29 mouse cellular contexts compared by ENCODE assay signal in genomic region chr11:35766845-35767244, GRCm38 (mm10). TPM values are rescaled to one million over a fixed set of nuclear protein-coding genes. Genes with fewer than 3 reads are reported as not detected.
"Had no signal": no experiment of that assay in that cellular context is flagged by ENCODE, and none has a peak within 500 bp of the region (broad histone marks: within the 10 kb centered on the region; RNA-seq: fewer than 3 reads in every experiment).

No protein-coding gene starts in this region.

- H3K27me3 ChIP-seq: heart, embryonic 15.5 days; hindbrain, embryonic 13.5 days; hindbrain, embryonic 15.5 days; intestine, embryonic 15.5 days; kidney, embryonic 15.5 days; limb, embryonic 13.5 days; limb, embryonic 15.5 days had no signal

- H3K36me3 ChIP-seq: heart, embryonic 13.5 days; heart, embryonic 15.5 days; hindbrain, embryonic 13.5 days; hindbrain, embryonic 15.5 days; intestine, embryonic 15.5 days; kidney, embryonic 15.5 days; limb, embryonic 13.5 days; limb, embryonic 15.5 days; liver, embryonic 12.5 days had no signal

- H3K9ac ChIP-seq: heart, embryonic 13.5 days; heart, embryonic 15.5 days; hindbrain, embryonic 13.5 days; hindbrain, embryonic 15.5 days; intestine, embryonic 15.5 days; kidney, embryonic 15.5 days; limb, embryonic 13.5 days; limb, embryonic 15.5 days; liver, embryonic 12.5 days had no signal

- H3K4me3 ChIP-seq: heart, embryonic 13.5 days; heart, embryonic 15.5 days; hindbrain, embryonic 13.5 days; hindbrain, embryonic 15.5 days; intestine, embryonic 15.5 days; kidney, embryonic 15.5 days; limb, embryonic 13.5 days; limb, embryonic 15.5 days; liver, embryonic 12.5 days had no signal

- H3K9me3 ChIP-seq: heart, embryonic 13.5 days; heart, embryonic 15.5 days; hindbrain, embryonic 13.5 days; hindbrain, embryonic 15.5 days; intestine, embryonic 15.5 days; kidney, embryonic 15.5 days; limb, embryonic 13.5 days; limb, embryonic 15.5 days; liver, embryonic 12.5 days had no signal

- H3K4me2 ChIP-seq: heart, embryonic 11.5 days; heart, embryonic 13.5 days; heart, embryonic 15.5 days; hindbrain, embryonic 13.5 days; hindbrain, embryonic 15.5 days; intestine, embryonic 15.5 days; kidney, embryonic 15.5 days; limb, embryonic 13.5 days; limb, embryonic 15.5 days; liver, embryonic 12.5 days had no signal

- DNase-seq: gastrocnemius, postnatal 14 days; gastrocnemius, postnatal 36 days; heart, adult 18-20 months; heart, postnatal 14 days; heart, postnatal 36 days; kidney, adult 11 months; kidney, adult 2 months; kidney, adult 9 months; kidney, postnatal 14 days; kidney, postnatal 36 days; layer of hippocampus, adult 9-11 months; layer of hippocampus, postnatal 36 days; left cerebral cortex, postnatal 4 days had no signal

- H3K27ac ChIP-seq: heart, embryonic 13.5 days; heart, embryonic 15.5 days; hindbrain, embryonic 13.5 days; hindbrain, embryonic 15.5 days; hindbrain, postnatal 0 days; intestine, embryonic 15.5 days; kidney, embryonic 15.5 days; kidney, postnatal 0 days; limb, embryonic 13.5 days; limb, embryonic 15.5 days; liver, embryonic 12.5 days had no signal

- ATAC-seq: hindbrain, postnatal 0 days; intestine, embryonic 15.5 days; liver, embryonic 12.5 days had no signal

RNA-seq across cellular contexts. Expression of gene Fbll1, which starts 31.8 kb away (rescaled TPM):
- polyA plus RNA-seq: gonadal fat pad, adult 2 months; heart, embryonic 11.5 days; heart, embryonic 13.5 days; heart, embryonic 15.5 days; heart, postnatal 0 days; kidney, postnatal 0 days; limb, embryonic 11.5 days; limb, embryonic 13.5 days; liver, adult 2 months; liver, embryonic 12.5 days had no signal
